ENCODE assay signal across 18 mouse cellular contexts in the genomic region with DNA sequence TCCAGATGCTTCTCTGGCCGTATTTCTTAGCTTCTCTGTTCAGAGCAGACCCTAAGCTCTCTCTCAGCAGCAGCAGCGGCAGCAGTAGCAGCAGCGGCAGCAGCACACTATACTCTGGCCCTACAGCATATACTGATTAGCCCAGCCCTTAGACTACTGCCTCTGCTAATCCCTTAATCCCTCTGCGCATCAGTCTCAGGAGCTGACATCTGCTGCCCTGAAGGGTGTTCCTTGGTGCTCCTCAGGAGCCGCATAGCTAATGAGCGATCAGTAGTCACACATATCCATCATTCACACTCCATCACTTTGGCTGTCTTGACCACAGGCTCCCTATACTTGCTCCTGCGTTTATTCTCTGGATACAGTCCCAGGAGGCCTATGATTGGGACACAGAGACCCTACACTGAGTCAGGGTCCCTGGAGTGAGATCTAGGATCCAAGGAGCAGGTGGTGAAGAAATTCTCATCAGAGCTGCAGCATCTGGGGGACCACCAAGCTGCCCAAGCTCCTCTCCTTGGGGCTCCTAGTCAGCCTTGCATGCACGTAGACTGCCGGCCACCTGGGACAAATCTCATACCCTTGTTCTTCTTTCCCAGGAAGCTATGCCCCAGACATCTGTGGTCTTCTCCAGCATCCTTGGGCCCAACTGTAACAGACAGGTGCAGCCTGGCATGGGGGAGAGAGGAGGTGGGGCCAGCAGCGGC. TPM values are rescaled to one million over a fixed set of nuclear protein-coding genes. Genes with fewer than 3 reads are reported as not detected.
DNase-seq lines count a peak whose midpoint lies in the region; ATAC-seq and TF ChIP-seq lines count a peak whose summit lies in the region.
"Had no signal": no experiment of that assay in that cellular context is flagged by ENCODE, and none has a peak within 500 bp of the region (broad histone marks: within the 10 kb centered on the region; RNA-seq: fewer than 3 reads in every experiment).

No protein-coding gene starts in this region.

- peaks cover 5% of the 10 kb centered on the region; the same call in 1 of the 2 replicates for H3K4me1 ChIP-seq in hindbrain, embryonic 12.5 days
- no peaks in the 10 kb centered on the region; the same call in 1 of the 2 replicates for H3K4me1 ChIP-seq in hindbrain, postnatal 0 days (ENCODE audit: insufficient read depth, low read length)
- H3K4me1 ChIP-seq in embryonic facial prominence, embryonic 15.5 days: no peaks in the 10 kb centered on the region
- no peaks in the 10 kb centered on the region; the same call in 1 of the 2 replicates for H3K4me1 ChIP-seq in hindbrain, embryonic 14.5 days (replicated peaks; ENCODE audit: control insufficient read depth, insufficient read depth, low read length)
- peaks cover 9% of the 10 kb centered on the region; the same call in 1 of the 2 replicates for H3K4me1 ChIP-seq in midbrain, embryonic 16.5 days (ENCODE audit: control insufficient read depth, insufficient read depth, low read length)
- peaks cover 83% of the 10 kb centered on the region for H3K4me1 ChIP-seq in cerebellum, adult 2 months (ENCODE audit: control insufficient read depth, insufficient read depth, low read length)
- H3K4me1 ChIP-seq: liver, embryonic 12.5 days had no signal

- no peak for TF ChIP-seq POLR2A in cerebellum, adult 2 months (IDR thresholded peaks at IDR 0.05; ENCODE audit: borderline replicate concordance, insufficient read depth, low read length)

- DNase-seq in hindbrain, postnatal 0 days (ENCODE audit: low spot score): no peak
- no peak for DNase-seq in hindbrain, embryonic 14.5 days (ENCODE audit: low spot score)
- DNase-seq in testis, postnatal 10 days (ENCODE audit: low spot score): no peak
- no peak for DNase-seq in cerebellum, adult 2 months
- DNase-seq: cerebellum, adult 8-10 months; gastrocnemius, adult 2 months; heart, postnatal 14 days; kidney, adult 9 months; kidney, postnatal 25 days; lung, embryonic 14.5 days; lung, postnatal 36 days had no signal

- peak; percentile 23; the same call in 1 of the 2 replicates for ATAC-seq in hindbrain, embryonic 12.5 days (ENCODE audit: low FRiP score)
- no peak for ATAC-seq in hindbrain, postnatal 0 days
- ATAC-seq in embryonic facial prominence, embryonic 15.5 days (ENCODE audit: insufficient number of reproducible peaks, low FRiP score, low TSS enrichment, low read depth): 0 out of 2 replicates have a peak, but pooled peaks have one; percentile 15
- ATAC-seq in hindbrain, embryonic 14.5 days (ENCODE audit: low FRiP score): peak; percentile 29; the same call in 1 of the 2 replicates
- peak; percentile 59; the same call in 1 of the 2 replicates for ATAC-seq in midbrain, embryonic 16.5 days
- ATAC-seq: forebrain, embryonic 15.5 days; liver, embryonic 12.5 days had no signal

- H3K27me3 ChIP-seq in hindbrain, embryonic 12.5 days: no peaks in the 10 kb centered on the region
- no peaks in the 10 kb centered on the region for H3K27me3 ChIP-seq in hindbrain, postnatal 0 days (ENCODE audit: insufficient read depth, low read length)
- no peaks in the 10 kb centered on the region for H3K27me3 ChIP-seq in embryonic facial prominence, embryonic 15.5 days
- H3K27me3 ChIP-seq in hindbrain, embryonic 14.5 days (ENCODE audit: control insufficient read depth, insufficient read depth, low read length): no peaks in the 10 kb centered on the region
- H3K27me3 ChIP-seq in midbrain, embryonic 16.5 days (ENCODE audit: control insufficient read depth, insufficient read depth, low read depth, low read length): no peaks in the 10 kb centered on the region
- no peaks in the 10 kb centered on the region for H3K27me3 ChIP-seq in cerebellum, adult 2 months (ENCODE audit: control insufficient read depth, insufficient read depth, low read length)
- H3K27me3 ChIP-seq: forebrain, embryonic 15.5 days had no signal

- 59% methylated on average over 10 of the region's 10 CpGs for WGBS in hindbrain, embryonic 12.5 days
- 47% methylated on average over 10 of the region's 10 CpGs for WGBS in hindbrain, postnatal 0 days
- 49% methylated on average over 10 of the region's 10 CpGs for WGBS in embryonic facial prominence, embryonic 15.5 days
- 48% methylated on average over 10 of the region's 10 CpGs for WGBS in hindbrain, embryonic 14.5 days
- WGBS in midbrain, embryonic 16.5 days: 39% methylated on average over 10 of the region's 10 CpGs
- 59% methylated on average over 10 of the region's 10 CpGs for WGBS in cerebellum, adult 2 months

- no peak overlapping the region for H3K4me2 ChIP-seq in hindbrain, embryonic 12.5 days (replicated peaks)
- no peak overlapping the region for H3K4me2 ChIP-seq in hindbrain, postnatal 0 days (ENCODE audit: low read depth, low read length)
- no peak overlapping the region for H3K4me2 ChIP-seq in embryonic facial prominence, embryonic 15.5 days (replicated peaks)
- H3K4me2 ChIP-seq in hindbrain, embryonic 14.5 days (replicated peaks): no peak overlapping the region
- no peak overlapping the region for H3K4me2 ChIP-seq in midbrain, embryonic 16.5 days (ENCODE audit: low read length)
- H3K4me2 ChIP-seq: forebrain, embryonic 15.5 days; heart, embryonic 12.5 days; liver, embryonic 12.5 days; lung, embryonic 14.5 days had no signal

- H3K4me3 ChIP-seq in hindbrain, embryonic 12.5 days: no peak overlapping the region
- no peak overlapping the region for H3K4me3 ChIP-seq in hindbrain, postnatal 0 days (ENCODE audit: low read length)
- H3K4me3 ChIP-seq in embryonic facial prominence, embryonic 15.5 days (replicated peaks): no peak overlapping the region
- no peak overlapping the region for H3K4me3 ChIP-seq in hindbrain, embryonic 14.5 days (replicated peaks; ENCODE audit: low read length)
- H3K4me3 ChIP-seq in midbrain, embryonic 16.5 days (ENCODE audit: low read depth, low read length): no peak overlapping the region
- H3K4me3 ChIP-seq in cerebellum, adult 2 months (replicated peaks; ENCODE audit: insufficient read depth, low read depth, low read length): no peak overlapping the region
- H3K4me3 ChIP-seq: erythroblast, embryonic 14.5 days; forebrain, embryonic 15.5 days; gastrocnemius, adult 2 months; heart, embryonic 12.5 days; liver, embryonic 12.5 days had no signal

- TF ChIP-seq CTCF in hindbrain, postnatal 0 days (IDR thresholded peaks at IDR 0.05; ENCODE audit: low read depth): no peak
- TF ChIP-seq CTCF in cerebellum, adult 2 months (IDR thresholded peaks at IDR 0.05; ENCODE audit: borderline replicate concordance, insufficient read depth, low read depth, low read length): no peak

- H3K9ac ChIP-seq in hindbrain, embryonic 12.5 days: no peak overlapping the region
- H3K9ac ChIP-seq in hindbrain, postnatal 0 days (replicated peaks; ENCODE audit: low read length): no peak overlapping the region
- no peak overlapping the region for H3K9ac ChIP-seq in embryonic facial prominence, embryonic 15.5 days
- no peak overlapping the region for H3K9ac ChIP-seq in hindbrain, embryonic 14.5 days
- H3K9ac ChIP-seq in midbrain, embryonic 16.5 days (ENCODE audit: low read depth, low read length): no peak overlapping the region
- H3K9ac ChIP-seq: forebrain, embryonic 15.5 days; heart, embryonic 12.5 days; liver, embryonic 12.5 days; lung, embryonic 14.5 days had no signal

- H3K9me3 ChIP-seq in hindbrain, embryonic 12.5 days (replicated peaks): no peaks in the 10 kb centered on the region
- no peaks in the 10 kb centered on the region for H3K9me3 ChIP-seq in hindbrain, postnatal 0 days (ENCODE audit: low read length)
- no peaks in the 10 kb centered on the region for H3K9me3 ChIP-seq in embryonic facial prominence, embryonic 15.5 days (replicated peaks)
- no peaks in the 10 kb centered on the region for H3K9me3 ChIP-seq in hindbrain, embryonic 14.5 days (ENCODE audit: control insufficient read depth, low read length)
- no peaks in the 10 kb centered on the region for H3K9me3 ChIP-seq in midbrain, embryonic 16.5 days (replicated peaks; ENCODE audit: control insufficient read depth, low read length, poor library complexity, severe bottlenecking)
- H3K9me3 ChIP-seq: forebrain, embryonic 15.5 days; heart, embryonic 12.5 days; liver, embryonic 12.5 days had no signal

- H3K36me3 ChIP-seq in hindbrain, embryonic 12.5 days: no peaks in the 10 kb centered on the region
- no peaks in the 10 kb centered on the region for H3K36me3 ChIP-seq in hindbrain, postnatal 0 days (ENCODE audit: insufficient read depth, low read length)
- no peaks in the 10 kb centered on the region for H3K36me3 ChIP-seq in embryonic facial prominence, embryonic 15.5 days
- no peaks in the 10 kb centered on the region for H3K36me3 ChIP-seq in hindbrain, embryonic 14.5 days (replicated peaks; ENCODE audit: control insufficient read depth, insufficient read depth)
- no peaks in the 10 kb centered on the region for H3K36me3 ChIP-seq in midbrain, embryonic 16.5 days (ENCODE audit: control insufficient read depth, insufficient read depth, low read length)
- H3K36me3 ChIP-seq: forebrain, embryonic 15.5 days; heart, embryonic 12.5 days; liver, embryonic 12.5 days had no signal

- no peak overlapping the region for H3K27ac ChIP-seq in hindbrain, embryonic 12.5 days
- no peak overlapping the region for H3K27ac ChIP-seq in hindbrain, postnatal 0 days
- H3K27ac ChIP-seq in embryonic facial prominence, embryonic 15.5 days (replicated peaks): no peak overlapping the region
- no peak overlapping the region for H3K27ac ChIP-seq in hindbrain, embryonic 14.5 days
- H3K27ac ChIP-seq in midbrain, embryonic 16.5 days (ENCODE audit: low read length): no peak overlapping the region
- no peak overlapping the region for H3K27ac ChIP-seq in cerebellum, adult 2 months (ENCODE audit: insufficient read depth, low read length)
- H3K27ac ChIP-seq: forebrain, embryonic 15.5 days; gastrocnemius, adult 2 months; liver, embryonic 12.5 days had no signal

RNA-seq across cellular contexts. Expression of a gene that starts 59.0 kb away (rescaled TPM):
- 9.8 and 12.3 TPM in 2 replicates for polyA plus RNA-seq in hindbrain, embryonic 12.5 days (2016; fragmentation: Nextera tagmentation; extraction: Ambion mirVana)
- total RNA-seq in hindbrain, postnatal 0 days (2014; rRNA removed): 7.2 and 11.2 TPM in 2 replicates
- polyA plus RNA-seq in hindbrain, postnatal 0 days (2015; fragmentation: Nextera tagmentation; extraction: Ambion mirVana): 9.3 and 11.2 TPM in 2 replicates
- 16.8 and 17.4 TPM in 2 replicates for polyA plus RNA-seq in embryonic facial prominence, embryonic 15.5 days (2015; fragmentation: Nextera tagmentation; extraction: Ambion mirVana)
- 12.7 and 13.3 TPM in 2 replicates for polyA plus RNA-seq in hindbrain, embryonic 14.5 days (2014; fragmentation: Nextera tagmentation; extraction: Ambion mirVana)
- 10.4 and 11.8 TPM in 2 replicates for polyA plus RNA-seq in midbrain, embryonic 16.5 days (2015; fragmentation: Nextera tagmentation; extraction: Ambion mirVana)
- 10.2 and 10.8 TPM in 2 replicates for polyA plus RNA-seq in cerebellum, adult 2 months (2012; rRNA removed)
